Mouse (Mus musculus): ENCODE measurements around the gene Rrp36. TPM values are rescaled to one million over a fixed set of nuclear protein-coding genes. Genes with fewer than 3 reads are reported as not detected.

Rrp36 gene
- total RNA-seq, 2 experiments from 2014 or later = 14.9 to 15.7 TPM

GRCm38 (mm10) chr17:46703971-46704886 is 30.1 kb upstream of the Rrp36 start:
- intact Hi-C loops (cut with DNase I) = loop anchor here (2.0 to 5.0 kb wide), 2 partner anchors 23 to 152 kb away; partner anchors contain the start of gene Klhdc3
- no peak for DNase-seq (ENCODE audit: extremely low spot score in 1 of 2, low spot score in 2 of 2)
- Histone ChIP-seq H3K4me3 (peak overlapping the region; percentile 88), H3K27ac (peak overlapping the region; percentile 87)
- TF ChIP-seq CTCF (IDR thresholded peaks at IDR 0.05) = no peak

- no peak overlapping the region; the same call in 1 of the 2 replicates for H3K4me3 ChIP-seq
- no peak overlapping the region for H3K27ac ChIP-seq
- no peak for TF ChIP-seq CTCF (IDR thresholded peaks at IDR 0.05)
- DNase-seq (ENCODE audit: extremely low spot score in 1 of 2, low spot score in 2 of 2) = no peak
- intact Hi-C loops (cut with DNase I) = loop anchor here (5.0 kb wide), 1 partner anchor 150 kb away; no protein-coding TSS in a partner anchor
Observed at GRCm38 (mm10) chr17:46702506-46702905, 28.4 kb upstream of the Rrp36 start.

- no peak for DNase-seq (ENCODE audit: extremely low spot score in 1 of 2, low spot score in 2 of 2)
- intact Hi-C loops (cut with DNase I) = loop anchor here (5.0 kb wide), 1 partner anchor 150 kb away; no protein-coding TSS in a partner anchor
- no peak for TF ChIP-seq CTCF (IDR thresholded peaks at IDR 0.05)
- H3K4me3 ChIP-seq = peak overlapping the region; percentile 21
- peak overlapping the region; percentile 0; the same call in 1 of the 2 replicates for H3K27ac ChIP-seq
Observed at GRCm38 (mm10) chr17:46702100-46702499, 27.9 kb upstream of the Rrp36 start.

GRCm38 (mm10) chr17:46701489-46701888 is 27.3 kb upstream of the Rrp36 start:
- peak overlapping the region; percentile 11 for H3K4me3 ChIP-seq
- H3K27ac ChIP-seq = peak overlapping the region; percentile 13; the same call in 1 of the 2 replicates
- DNase-seq (ENCODE audit: extremely low spot score in 1 of 2, low spot score in 2 of 2) = no peak
- no peak for TF ChIP-seq CTCF (IDR thresholded peaks at IDR 0.05)
- intact Hi-C loops (cut with DNase I) = loop anchor here (5.0 kb wide), 1 partner anchor 149 kb away; no protein-coding TSS in a partner anchor

GRCm38 (mm10) chr17:46699912-46700311 is 25.8 kb upstream of the Rrp36 start:
- no peak for DNase-seq (ENCODE audit: extremely low spot score in 1 of 2, low spot score in 2 of 2)
- intact Hi-C loops (cut with DNase I) = loop anchor here (5.0 kb wide), 1 partner anchor 148 kb away; no protein-coding TSS in a partner anchor
- Histone ChIP-seq H3K4me3 (no peak overlapping the region), H3K27ac (no peak overlapping the region)
- TF ChIP-seq CTCF (IDR thresholded peaks at IDR 0.05) = no peak

GRCm38 (mm10) chr17:46699245-46699644 is 25.1 kb upstream of the Rrp36 start:
- H3K4me3 ChIP-seq = no peak overlapping the region
- no peak for TF ChIP-seq CTCF (IDR thresholded peaks at IDR 0.05)
- H3K27ac ChIP-seq = no peak overlapping the region
- intact Hi-C loops (cut with DNase I) = no loop called here
- DNase-seq (ENCODE audit: extremely low spot score in 1 of 2, low spot score in 2 of 2) = no peak

GRCm38 (mm10) chr17:46698515-46698914 is 24.4 kb upstream of the Rrp36 start:
- Histone ChIP-seq H3K4me3 (no peak overlapping the region), H3K27ac (no peak overlapping the region)
- no peak for TF ChIP-seq CTCF (IDR thresholded peaks at IDR 0.05)
- intact Hi-C loops (cut with DNase I) = no loop called here
- DNase-seq (ENCODE audit: extremely low spot score in 1 of 2, low spot score in 2 of 2) = no peak

GRCm38 (mm10) chr17:46694517-46695063 is 20.4 kb upstream of the Rrp36 start:
- DNase-seq (ENCODE audit: extremely low spot score in 1 of 2, low spot score in 2 of 2) = no peak

GRCm38 (mm10) chr17:46691390-46691789 is 17.2 kb upstream of the Rrp36 start:
- DNase-seq (ENCODE audit: extremely low spot score in 1 of 2, low spot score in 2 of 2) = no peak
- no peak overlapping the region for H3K27ac ChIP-seq
- intact Hi-C loops (cut with DNase I) = no loop called here
- H3K4me3 ChIP-seq = no peak overlapping the region
- no peak for TF ChIP-seq CTCF (IDR thresholded peaks at IDR 0.05)

More at GRCm38 (mm10) chr17:46694517-46695063, 20.4 kb upstream of the Rrp36 start:
- H3K27ac ChIP-seq = no peak overlapping the region
- TF ChIP-seq CTCF (IDR thresholded peaks at IDR 0.05) = no peak
- no peak overlapping the region for H3K4me3 ChIP-seq
- intact Hi-C loops (cut with DNase I) = no loop called here

- Histone ChIP-seq H3K4me3 (no peak overlapping the region), H3K27ac (no peak overlapping the region)
- intact Hi-C loops (cut with DNase I) = no loop called here
- no peak for TF ChIP-seq CTCF (IDR thresholded peaks at IDR 0.05)
- DNase-seq (ENCODE audit: extremely low spot score in 1 of 2, low spot score in 2 of 2) = no peak
Observed at GRCm38 (mm10) chr17:46690665-46691064, 16.5 kb upstream of the Rrp36 start.

- Histone ChIP-seq H3K27ac (no peak overlapping the region), H3K4me3 (no peak overlapping the region)
- DNase-seq (ENCODE audit: extremely low spot score in 1 of 2, low spot score in 2 of 2) = no peak
- TF ChIP-seq CTCF (IDR thresholded peaks at IDR 0.05) = no peak
- intact Hi-C loops (cut with DNase I) = no loop called here
Observed at GRCm38 (mm10) chr17:46685913-46686312, 11.8 kb upstream of the Rrp36 start.
